Mouse (Mus musculus) layer of hippocampus, adult 11-12 months (tissue): ENCODE measurements around the gene Ascc2.
"Not testable (repeated sequence)": the region's sequence is repeated elsewhere in the genome, so short reads cannot be mapped to it uniquely, and the experiment has no call there.

Experiments
- DNase-seq: peaks from one replicate; pipeline ENCODE4 v3.0.0; 2022; ENCODE audit warnings: low spot score

Gene Ascc2

DNA sequence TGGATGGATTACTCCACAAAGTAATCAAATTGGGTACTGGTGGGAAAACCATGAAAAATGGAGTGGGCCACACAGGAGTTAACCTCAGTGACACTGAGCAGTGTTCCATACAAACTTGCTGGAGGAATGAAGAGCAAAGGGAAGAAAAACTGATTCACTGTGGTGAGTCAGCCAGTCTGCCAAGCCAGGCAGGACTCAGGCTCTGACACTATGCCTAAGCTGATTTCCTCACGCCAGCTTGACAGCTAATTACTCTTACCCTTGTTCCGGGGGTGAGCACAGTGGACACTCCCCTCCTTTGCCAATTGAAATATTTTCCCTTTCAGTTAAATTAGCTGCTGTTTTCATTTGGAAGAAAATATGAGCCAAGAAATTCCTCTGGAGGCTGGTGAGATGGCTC is 4.1 kb upstream of the Ascc2 start:
- DNase-seq: no peak

GRCm38 (mm10) chr11:4634395-4634794 is 3.2 kb upstream of the Ascc2 start:
- no peak for DNase-seq

DNA sequence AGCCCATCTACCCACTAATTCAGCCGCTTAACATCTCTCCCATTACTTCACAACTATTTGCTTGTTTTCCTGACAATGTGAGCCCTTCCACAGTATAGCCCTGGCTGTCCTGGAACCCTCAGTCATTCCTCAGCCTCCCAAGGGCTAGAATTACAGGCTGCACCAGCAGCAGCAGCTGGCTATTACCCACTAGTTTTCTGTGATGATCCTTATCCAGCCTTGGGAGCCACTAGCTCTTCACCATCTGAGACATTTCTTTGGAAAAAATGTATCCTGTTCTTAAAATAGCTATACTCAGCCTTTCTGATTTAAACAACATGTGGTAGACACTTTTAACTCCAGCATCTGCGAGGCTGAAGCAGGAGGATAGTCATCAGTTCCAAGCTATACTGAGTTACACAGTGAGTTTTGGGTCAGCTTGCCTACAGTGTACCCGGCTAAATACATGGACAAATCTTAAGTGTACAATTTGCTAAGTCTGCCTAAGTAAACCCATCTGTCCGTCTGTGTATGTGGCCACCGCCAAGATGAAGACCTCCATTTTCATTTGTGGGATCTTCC is 685 bp upstream of the Ascc2 start:
- DNase-seq: no peak

DNA sequence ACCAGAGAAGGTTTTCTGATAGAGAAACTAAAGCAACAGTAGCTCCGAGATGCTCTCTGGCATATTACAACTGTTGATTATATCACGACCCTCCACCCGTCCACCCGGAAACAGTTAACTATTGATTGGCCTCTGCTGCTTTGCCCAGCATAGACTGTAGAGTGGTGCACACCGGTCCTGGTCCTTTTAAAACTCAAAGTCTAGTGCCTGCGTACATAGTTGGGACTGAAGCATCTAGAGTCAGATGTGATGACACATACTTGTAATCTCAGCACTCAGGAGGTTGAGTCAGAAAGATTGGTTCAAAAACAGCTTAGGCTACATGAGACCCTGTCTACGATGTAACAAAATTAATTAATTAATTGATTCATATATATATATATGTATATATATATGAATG is 714 bp downstream of the Ascc2 start:
- no peak for DNase-seq

- DNase-seq: no peak
Measured at GRCm38 (mm10) chr11:4641185-4641584, 3.6 kb downstream of the Ascc2 start.

- DNase-seq: no peak
Measured at GRCm38 (mm10) chr11:4643722-4644121, 6.2 kb downstream of the Ascc2 start.

DNA sequence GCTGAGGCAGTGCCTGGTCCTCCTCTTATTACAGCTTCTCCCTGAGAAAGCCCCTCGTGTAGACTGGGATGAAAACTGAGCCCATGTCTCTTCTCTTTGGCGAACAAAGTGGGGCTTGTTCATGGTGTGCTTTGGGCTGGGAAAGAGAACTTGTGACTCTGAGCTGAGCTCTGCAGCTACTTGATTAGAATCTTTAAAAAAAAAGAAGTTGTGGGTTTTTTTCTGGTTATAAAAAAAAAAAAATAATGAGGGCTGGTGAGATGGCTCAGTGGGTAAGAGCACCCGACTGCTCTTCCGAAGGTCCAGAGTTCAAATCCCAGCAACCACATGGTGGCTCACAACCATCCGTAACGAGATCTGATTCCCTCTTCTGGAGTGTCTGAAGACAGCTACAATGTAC is 7.6 kb downstream of the Ascc2 start:
- not testable (repeated sequence) for DNase-seq

GRCm38 (mm10) chr11:4646409-4646808 is 8.9 kb downstream of the Ascc2 start:
- no peak for DNase-seq

- no peak for DNase-seq
Measured at GRCm38 (mm10) chr11:4659818-4660217, 22.3 kb downstream of the Ascc2 start.

- no peak for DNase-seq
Measured at GRCm38 (mm10) chr11:4660309-4661025, 22.9 kb downstream of the Ascc2 start.

- no peak for DNase-seq
Measured at GRCm38 (mm10) chr11:4661324-4661723, 23.8 kb downstream of the Ascc2 start.

GRCm38 (mm10) chr11:4661871-4662495 is 24.4 kb downstream of the Ascc2 start:
- peak; percentile 33 for DNase-seq

DNA sequence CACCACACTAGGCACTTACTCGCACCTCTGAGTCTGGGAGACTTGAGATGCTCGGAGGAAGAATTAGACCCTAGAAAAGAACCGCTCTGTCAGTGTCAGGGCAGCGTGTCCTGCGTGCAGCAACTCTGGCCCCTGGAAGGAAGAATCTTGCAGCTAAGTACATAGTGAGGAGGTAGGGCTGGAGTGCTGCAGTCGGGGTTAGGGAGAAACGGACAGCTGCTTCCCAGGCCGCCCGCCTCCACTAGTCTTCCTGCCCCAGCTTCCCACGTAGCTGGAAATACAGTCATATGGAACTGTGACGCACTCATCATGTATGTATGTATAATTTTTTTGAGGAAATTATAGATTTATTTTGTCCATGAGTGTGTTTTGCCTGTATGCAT is 24.9 kb downstream of the Ascc2 start:
- no peak for DNase-seq

- DNase-seq: no peak
Measured at GRCm38 (mm10) chr11:4671736-4672135, 34.2 kb downstream of the Ascc2 start.

- DNase-seq: no peak
Measured at GRCm38 (mm10) chr11:4674593-4674992, 37.0 kb downstream of the Ascc2 start.

DNA sequence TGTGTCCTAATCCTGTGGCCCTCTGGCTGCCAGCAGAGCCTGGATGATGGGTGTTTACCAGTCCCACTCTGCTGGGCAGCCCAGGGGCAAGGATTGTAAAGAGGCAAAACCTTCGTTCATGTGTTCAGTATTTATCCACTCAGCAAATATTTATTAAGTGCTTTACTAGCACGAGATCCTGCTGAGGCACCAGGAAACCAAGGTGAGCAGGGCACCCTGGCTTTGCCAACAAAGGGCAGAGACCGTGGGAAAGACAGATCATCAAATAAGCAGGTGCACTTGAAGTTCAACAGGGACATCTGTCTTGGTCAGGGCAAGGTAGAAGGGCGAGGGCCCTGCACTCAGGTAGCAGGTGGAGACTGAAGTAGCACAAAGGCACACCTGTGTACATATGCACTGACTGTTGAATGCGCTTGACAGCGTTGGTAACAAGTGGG is 37.6 kb downstream of the Ascc2 start:
- DNase-seq: no peak

GRCm38 (mm10) chr11:4675693-4676092 is 38.1 kb downstream of the Ascc2 start:
- DNase-seq: no peak

DNA sequence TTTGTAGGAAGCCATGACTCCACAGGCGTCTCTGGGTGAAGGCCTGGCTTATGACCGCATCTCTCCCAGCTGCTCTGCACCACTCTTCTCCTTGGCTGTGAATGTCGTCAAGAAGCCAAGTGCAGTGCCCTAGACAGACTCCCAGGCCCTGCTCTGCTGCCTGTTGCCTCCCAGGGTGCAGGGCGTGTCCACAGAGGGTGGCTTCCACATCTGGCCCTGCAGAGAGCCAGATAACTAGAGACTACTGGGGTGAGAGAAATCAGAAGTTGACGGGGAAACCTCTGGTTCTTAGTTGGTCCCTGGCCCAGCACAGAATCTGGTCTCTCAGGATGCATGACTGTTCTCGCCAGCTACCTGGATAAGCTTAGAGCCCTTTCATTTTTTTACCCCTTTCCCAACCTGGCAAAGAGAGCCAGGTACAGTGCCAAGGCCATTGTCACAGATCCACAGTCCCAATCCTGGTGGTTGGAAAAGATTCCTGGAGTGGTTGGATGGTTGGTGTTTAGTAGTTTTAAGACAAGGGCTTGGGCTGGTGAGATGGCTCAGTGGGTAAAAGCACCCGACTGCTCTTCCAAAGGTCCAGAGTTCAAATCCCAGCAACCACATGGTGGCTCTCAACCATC is 39.8 kb downstream of the Ascc2 start:
- no peak for DNase-seq

DNA sequence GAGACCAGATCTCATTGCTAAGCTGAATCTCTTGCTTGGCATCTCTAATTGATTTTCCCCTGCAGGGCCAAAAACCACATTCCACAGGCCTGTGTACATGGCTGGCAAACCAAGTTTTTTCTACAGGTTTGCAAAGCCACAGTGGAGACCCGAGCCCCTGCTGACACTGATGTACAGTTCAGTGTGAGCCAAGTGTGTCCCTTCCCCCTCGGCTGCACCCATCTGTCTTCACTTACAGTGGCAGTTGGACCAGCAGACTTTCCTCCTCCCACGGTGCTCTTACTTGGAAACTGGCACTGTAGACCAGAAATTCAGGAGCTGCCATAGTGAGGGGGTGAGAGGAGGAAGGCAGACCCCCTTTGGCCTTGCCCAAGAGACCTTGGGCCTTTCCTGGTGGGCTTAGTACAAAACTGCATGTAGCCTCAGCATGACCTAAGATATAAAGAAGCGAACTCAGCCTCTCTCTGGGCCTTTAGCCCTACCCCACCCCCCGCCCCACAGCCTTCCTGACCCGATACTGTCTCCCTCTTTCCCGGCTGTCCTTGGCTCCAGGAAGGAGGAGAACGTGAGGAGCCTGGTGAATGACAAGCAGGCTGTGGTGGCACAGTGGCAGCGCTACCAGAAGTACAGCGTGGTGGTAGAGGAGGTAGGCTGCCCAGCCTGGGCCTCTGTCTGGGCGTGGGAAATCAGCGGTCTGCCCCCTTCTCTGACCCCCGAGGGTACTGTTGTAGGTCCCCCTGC is 41.3 kb downstream of the Ascc2 start:
- DNase-seq: peak; percentile 82

DNA sequence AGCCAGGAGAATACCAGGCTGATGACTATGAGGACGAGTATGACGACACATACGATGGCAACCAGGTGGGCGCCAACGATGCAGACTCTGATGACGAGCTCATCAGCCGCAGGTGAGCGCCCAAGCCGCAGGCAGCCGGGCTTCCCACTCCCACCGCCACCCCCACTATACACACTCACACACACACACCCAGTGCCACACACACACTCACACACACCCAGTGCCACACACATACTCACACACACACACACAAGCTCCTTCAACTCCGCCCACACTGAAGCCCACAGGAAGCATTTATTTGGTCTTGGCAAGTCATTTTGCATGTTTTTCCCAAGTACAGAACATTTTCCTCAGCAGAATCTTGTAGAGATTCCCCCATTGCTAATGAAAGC is 41.9 kb downstream of the Ascc2 start:
- peak; percentile 30 for DNase-seq

DNA sequence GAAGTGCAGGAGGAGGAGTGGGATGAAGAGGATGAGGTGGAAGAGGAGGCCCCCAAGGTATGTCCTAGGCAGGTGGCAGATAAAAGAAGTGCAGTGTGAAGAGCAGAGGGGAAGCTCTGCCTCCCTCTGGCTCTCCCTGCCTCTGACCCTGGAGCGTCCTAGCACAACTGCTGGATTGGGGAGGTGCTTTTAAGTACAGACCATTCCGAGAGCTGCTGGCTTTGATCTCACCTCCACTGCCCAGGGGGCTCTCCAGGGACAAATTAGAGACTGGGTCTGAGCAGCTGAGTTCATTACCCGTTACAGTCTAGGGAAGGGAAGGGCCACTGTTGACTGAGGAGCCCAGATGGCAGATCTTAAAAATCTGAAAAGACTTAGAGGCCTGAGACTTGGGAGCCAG is 42.6 kb downstream of the Ascc2 start:
- no peak for DNase-seq

GRCm38 (mm10) chr11:4683516-4683915 is 46.0 kb downstream of the Ascc2 start:
- DNase-seq: no peak
